Mouse (Mus musculus) embryo, embryonic 11 days (tissue): ENCODE results near the gene Angptl1.

ENCODE experiments used
- DNase-seq: peaks from one replicate; pipeline ENCODE4 v3.0.0-alpha.2; 2015

The Angptl1 gene

GRCm38 (mm10) chr1:156838177-156838576 is at the start of gene Angptl1:
Angptl1 (plus strand) TSS chr1:156838562.
- DNase-seq: peak; percentile 33

GRCm38 (mm10) chr1:156789844-156790490 is 48.4 kb upstream of the Angptl1 start:
- peak; percentile 70 for DNase-seq

GRCm38 (mm10) chr1:156796251-156796650 is 42.1 kb upstream of the Angptl1 start:
- DNase-seq: peak; percentile 77

GRCm38 (mm10) chr1:156801276-156801675 is 37.1 kb upstream of the Angptl1 start:
- DNase-seq: peak; percentile 61

GRCm38 (mm10) chr1:156808332-156808731 is 30.0 kb upstream of the Angptl1 start:
- no peak for DNase-seq

GRCm38 (mm10) chr1:156811928-156812327 is 26.4 kb upstream of the Angptl1 start:
- no peak for DNase-seq

- no peak for DNase-seq
Measured at GRCm38 (mm10) chr1:156812716-156813115, 25.6 kb upstream of the Angptl1 start.

GRCm38 (mm10) chr1:156813485-156813884 is 24.9 kb upstream of the Angptl1 start:
- no peak for DNase-seq

GRCm38 (mm10) chr1:156819236-156819635 is 19.1 kb upstream of the Angptl1 start:
- DNase-seq: no peak

GRCm38 (mm10) chr1:156838695-156839094 is 333 bp downstream of the Angptl1 start:
- DNase-seq: peak; percentile 89

GRCm38 (mm10) chr1:156841625-156842339 is 3.4 kb downstream of the Angptl1 start:
- DNase-seq: no peak

- no peak for DNase-seq
Measured at GRCm38 (mm10) chr1:156847098-156847497, 8.7 kb downstream of the Angptl1 start.

- DNase-seq: peak; percentile 68
Measured at GRCm38 (mm10) chr1:156852409-156852808, 14.0 kb downstream of the Angptl1 start.

GRCm38 (mm10) chr1:156852872-156853271 is 14.5 kb downstream of the Angptl1 start:
- DNase-seq: no peak

- no peak for DNase-seq
Measured at GRCm38 (mm10) chr1:156854558-156854957, 16.2 kb downstream of the Angptl1 start.

GRCm38 (mm10) chr1:156856666-156857065 is 18.3 kb downstream of the Angptl1 start:
- no peak for DNase-seq

GRCm38 (mm10) chr1:156859156-156859555 is 20.8 kb downstream of the Angptl1 start:
- DNase-seq: no peak

- DNase-seq: no peak
Measured at GRCm38 (mm10) chr1:156859711-156860250, 21.4 kb downstream of the Angptl1 start.

- no peak for DNase-seq
Measured at GRCm38 (mm10) chr1:156860266-156860665, 21.9 kb downstream of the Angptl1 start.

- no peak for DNase-seq
Measured at GRCm38 (mm10) chr1:156861475-156862043, 23.2 kb downstream of the Angptl1 start.

- no peak for DNase-seq
Measured at GRCm38 (mm10) chr1:156863726-156864125, 25.4 kb downstream of the Angptl1 start.

- no peak for DNase-seq
Measured at GRCm38 (mm10) chr1:156864240-156864639, 25.9 kb downstream of the Angptl1 start.

GRCm38 (mm10) chr1:156870028-156870427 is 31.7 kb downstream of the Angptl1 start:
- no peak for DNase-seq

- no peak for DNase-seq
Measured at GRCm38 (mm10) chr1:156870616-156871015, 32.3 kb downstream of the Angptl1 start.
